Mouse (Mus musculus): ENCODE data around the gene Cd83. TPM values are rescaled to one million over a fixed set of nuclear protein-coding genes. Genes with fewer than 3 reads are reported as not detected.

The Cd83 gene
- polyA plus RNA-seq, 1 experiment from 2014 or later = 6.0 TPM

- Histone ChIP-seq H3K27ac (ENCODE audit: low read depth, low read length) (no peak overlapping the region), H3K27me3 (ENCODE audit: control insufficient read depth, insufficient read depth, low read length) (no peaks in the 10 kb centered on the region), H3K9ac (ENCODE audit: low read length) (no peak overlapping the region), H3K36me3 (ENCODE audit: control insufficient read depth, insufficient read depth, low read length) (no peaks in the 10 kb centered on the region), H3K4me2 (no peak overlapping the region), H3K9me3 (ENCODE audit: control insufficient read depth, low read length) (no peaks in the 10 kb centered on the region), H3K4me3 (ENCODE audit: low read depth, low read length) (no peak overlapping the region), H3K4me1 (ENCODE audit: control insufficient read depth, insufficient read depth, low read length) (no peaks in the 10 kb centered on the region)
- WGBS = 83% methylated on average over 6 of the region's 6 CpGs
- ATAC-seq (ENCODE audit: low FRiP score) (no peak), DNase-seq (ENCODE audit: low spot score, missing footprints) (no peak)
These were observed 11.6 kb upstream of the Cd83 start for GRCm38 (mm10) chr13:43773020-43773419.

- Histone ChIP-seq H3K27me3 (ENCODE audit: control insufficient read depth, insufficient read depth, low read length) (no peaks in the 10 kb centered on the region), H3K36me3 (ENCODE audit: control insufficient read depth, insufficient read depth, low read length) (no peaks in the 10 kb centered on the region), H3K4me3 (ENCODE audit: low read depth, low read length) (no peak overlapping the region), H3K27ac (ENCODE audit: low read depth, low read length) (no peak overlapping the region), H3K4me2 (no peak overlapping the region), H3K4me1 (ENCODE audit: control insufficient read depth, insufficient read depth, low read length) (no peaks in the 10 kb centered on the region), H3K9me3 (ENCODE audit: control insufficient read depth, low read length) (no peaks in the 10 kb centered on the region), H3K9ac (ENCODE audit: low read length) (no peak overlapping the region)
- ATAC-seq (ENCODE audit: low FRiP score) = no peak
- no peak for DNase-seq (ENCODE audit: low spot score, missing footprints)
- 77% methylated on average over 15 of the region's 15 CpGs for WGBS
These were observed 10.5 kb upstream of the Cd83 start for GRCm38 (mm10) chr13:43773965-43774566.

GRCm38 (mm10) chr13:43774605-43775426 is 9.8 kb upstream of the Cd83 start:
- no peaks in the 10 kb centered on the region for H3K27me3 ChIP-seq (ENCODE audit: control insufficient read depth, insufficient read depth, low read length)
- H3K9me3 ChIP-seq (ENCODE audit: control insufficient read depth, low read length) = no peaks in the 10 kb centered on the region
- DNase-seq (ENCODE audit: low spot score, missing footprints) (no peak), ATAC-seq (ENCODE audit: low FRiP score) (no peak)
- H3K27ac ChIP-seq (ENCODE audit: low read depth, low read length) = no peak overlapping the region
- 88% methylated on average over 13 of the region's 13 CpGs for WGBS
- no peaks in the 10 kb centered on the region for H3K4me1 ChIP-seq (ENCODE audit: control insufficient read depth, insufficient read depth, low read length)
- H3K4me2 ChIP-seq = no peak overlapping the region
- no peak overlapping the region for H3K4me3 ChIP-seq (ENCODE audit: low read depth, low read length)
- no peak overlapping the region for H3K9ac ChIP-seq (ENCODE audit: low read length)
- H3K36me3 ChIP-seq (ENCODE audit: control insufficient read depth, insufficient read depth, low read length) = no peaks in the 10 kb centered on the region

DNA sequence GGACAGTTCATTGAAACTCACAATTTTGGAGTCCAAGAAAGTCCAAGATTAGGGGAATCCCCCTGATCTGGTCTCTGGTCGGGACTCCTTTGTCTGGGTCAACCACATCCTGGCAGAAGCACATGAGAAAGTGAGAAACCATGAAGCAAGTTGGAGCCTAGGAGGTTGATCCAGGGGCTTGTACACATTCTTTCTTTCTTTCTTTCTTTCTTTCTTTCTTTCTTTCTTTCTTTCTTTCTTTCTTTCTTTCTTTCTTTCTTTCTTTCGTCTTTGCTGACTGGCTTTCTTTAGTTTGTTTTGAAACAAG is 9.2 kb upstream of the Cd83 start:
- H3K27ac ChIP-seq (ENCODE audit: low read depth, low read length) = no peak overlapping the region
- ATAC-seq (ENCODE audit: low FRiP score) = no peak
- no peaks in the 10 kb centered on the region for H3K36me3 ChIP-seq (ENCODE audit: control insufficient read depth, insufficient read depth, low read length)
- no peak for DNase-seq (ENCODE audit: low spot score, missing footprints)
- no peak overlapping the region for H3K4me2 ChIP-seq
- no peaks in the 10 kb centered on the region for H3K4me1 ChIP-seq (ENCODE audit: control insufficient read depth, insufficient read depth, low read length)
- no peak overlapping the region for H3K9ac ChIP-seq (ENCODE audit: low read length)
- WGBS = 76% methylated on average over 2 of the region's 2 CpGs
- H3K4me3 ChIP-seq (ENCODE audit: low read depth, low read length) = no peak overlapping the region
- H3K27me3 ChIP-seq (ENCODE audit: control insufficient read depth, insufficient read depth, low read length) = no peaks in the 10 kb centered on the region
- no peaks in the 10 kb centered on the region for H3K9me3 ChIP-seq (ENCODE audit: control insufficient read depth, low read length)

DNA sequence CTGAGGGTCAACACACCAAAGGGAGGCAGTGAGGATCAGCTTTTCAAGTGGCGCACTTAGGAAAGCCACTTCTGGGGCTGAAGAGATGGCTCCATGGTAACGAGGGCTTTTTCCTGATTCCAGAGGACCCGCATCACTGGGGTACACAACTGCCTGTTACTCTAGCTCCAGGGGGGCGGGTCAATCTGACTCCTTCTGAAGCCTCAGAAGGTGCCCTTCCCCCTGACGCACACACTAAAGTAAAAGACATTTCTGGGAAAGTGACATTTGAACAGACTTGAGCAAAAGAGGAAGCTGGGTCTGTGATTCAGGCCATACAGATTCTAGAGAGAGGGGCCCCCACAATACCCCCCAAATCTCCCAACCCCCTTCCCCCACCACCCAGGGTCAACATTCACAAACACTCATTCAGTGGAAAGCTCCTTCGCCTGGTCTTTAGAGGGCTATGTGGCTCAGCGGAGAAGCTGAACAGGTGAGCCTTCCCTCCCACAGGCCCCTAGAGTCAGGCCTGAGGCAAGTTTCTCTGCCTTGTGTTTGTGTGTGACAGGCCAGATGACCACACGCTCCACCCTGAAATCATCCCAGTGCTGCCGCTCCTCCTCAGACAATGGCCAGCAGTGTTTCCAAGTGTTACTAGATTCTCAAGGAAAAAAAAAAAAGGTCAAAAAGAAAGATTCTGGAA is 7.1 kb upstream of the Cd83 start:
- Histone ChIP-seq H3K4me3 (ENCODE audit: low read depth, low read length) (no peak overlapping the region), H3K27me3 (ENCODE audit: control insufficient read depth, insufficient read depth, low read length) (no peaks in the 10 kb centered on the region), H3K4me2 (no peak overlapping the region), H3K4me1 (ENCODE audit: control insufficient read depth, insufficient read depth, low read length) (no peaks in the 10 kb centered on the region), H3K9me3 (ENCODE audit: control insufficient read depth, low read length) (no peaks in the 10 kb centered on the region), H3K27ac (ENCODE audit: low read depth, low read length) (no peak overlapping the region), H3K36me3 (ENCODE audit: control insufficient read depth, insufficient read depth, low read length) (no peaks in the 10 kb centered on the region), H3K9ac (ENCODE audit: low read length) (no peak overlapping the region)
- ATAC-seq (ENCODE audit: low FRiP score) (no peak), DNase-seq (ENCODE audit: low spot score, missing footprints) (no peak)
- WGBS = 74% methylated on average over 9 of the region's 9 CpGs

GRCm38 (mm10) chr13:43778021-43778649 is 6.4 kb upstream of the Cd83 start:
- Histone ChIP-seq H3K9ac (ENCODE audit: low read length) (no peak overlapping the region), H3K27ac (ENCODE audit: low read depth, low read length) (no peak overlapping the region), H3K4me2 (no peak overlapping the region), H3K36me3 (ENCODE audit: control insufficient read depth, insufficient read depth, low read length) (no peaks in the 10 kb centered on the region), H3K9me3 (ENCODE audit: control insufficient read depth, low read length) (no peaks in the 10 kb centered on the region), H3K27me3 (ENCODE audit: control insufficient read depth, insufficient read depth, low read length) (no peaks in the 10 kb centered on the region), H3K4me3 (ENCODE audit: low read depth, low read length) (no peak overlapping the region), H3K4me1 (ENCODE audit: control insufficient read depth, insufficient read depth, low read length) (no peaks in the 10 kb centered on the region)
- ATAC-seq (ENCODE audit: low FRiP score) (no peak), DNase-seq (ENCODE audit: low spot score, missing footprints) (no peak)
- WGBS = 56% methylated on average over 6 of the region's 6 CpGs

- no peaks in the 10 kb centered on the region for H3K36me3 ChIP-seq (ENCODE audit: control insufficient read depth, insufficient read depth, low read length)
- no peaks in the 10 kb centered on the region; the same call in 1 of the 2 replicates for H3K27me3 ChIP-seq (ENCODE audit: control insufficient read depth, insufficient read depth, low read length)
- H3K9me3 ChIP-seq (ENCODE audit: control insufficient read depth, low read length) = no peaks in the 10 kb centered on the region
- ATAC-seq (ENCODE audit: low FRiP score) (no peak), DNase-seq (ENCODE audit: low spot score, missing footprints) (no peak)
- WGBS = 89% methylated on average over 4 of the region's 4 CpGs
- no peak overlapping the region for H3K4me3 ChIP-seq (ENCODE audit: low read depth, low read length)
- H3K9ac ChIP-seq (ENCODE audit: low read length) = no peak overlapping the region
- H3K27ac ChIP-seq (ENCODE audit: low read depth, low read length) = no peak overlapping the region
- H3K4me1 ChIP-seq (ENCODE audit: control insufficient read depth, insufficient read depth, low read length) = no peaks in the 10 kb centered on the region
- H3K4me2 ChIP-seq = no peak overlapping the region
These were observed 5.6 kb upstream of the Cd83 start for GRCm38 (mm10) chr13:43778971-43779370.

DNA sequence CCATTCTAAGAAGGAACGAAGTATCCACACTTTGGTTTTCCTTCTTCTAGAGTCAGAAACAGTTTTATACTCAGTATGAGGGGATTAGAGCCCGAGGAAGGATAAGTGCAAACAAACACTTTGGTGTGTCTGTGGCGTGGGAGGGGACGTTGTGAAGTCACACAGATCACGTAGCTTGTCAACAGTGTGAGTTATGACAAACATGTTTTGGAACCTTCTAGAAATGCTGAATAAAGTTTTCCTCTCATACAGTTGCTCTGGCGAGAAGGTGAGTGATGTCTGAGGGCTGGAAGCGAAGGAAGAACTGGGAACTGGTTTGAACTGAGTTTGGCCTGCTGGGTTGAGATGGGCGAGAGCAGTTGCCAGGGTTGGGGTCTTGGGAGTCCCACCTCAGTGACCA is 4.5 kb upstream of the Cd83 start:
- Histone ChIP-seq H3K27me3 (ENCODE audit: control insufficient read depth, insufficient read depth, low read length) (peaks cover 2% of the 10 kb centered on the region; the same call in 1 of the 2 replicates), H3K4me1 (ENCODE audit: control insufficient read depth, insufficient read depth, low read length) (peaks cover 6% of the 10 kb centered on the region; the same call in 1 of the 2 replicates), H3K4me3 (ENCODE audit: low read depth, low read length) (no peak overlapping the region), H3K36me3 (ENCODE audit: control insufficient read depth, insufficient read depth, low read length) (no peaks in the 10 kb centered on the region), H3K4me2 (no peak overlapping the region), H3K9ac (ENCODE audit: low read length) (no peak overlapping the region), H3K9me3 (ENCODE audit: control insufficient read depth, low read length) (no peaks in the 10 kb centered on the region), H3K27ac (ENCODE audit: low read depth, low read length) (no peak overlapping the region)
- 86% methylated on average over 8 of the region's 8 CpGs for WGBS
- DNase-seq (ENCODE audit: low spot score, missing footprints) (no peak), ATAC-seq (ENCODE audit: low FRiP score) (no peak)

DNA sequence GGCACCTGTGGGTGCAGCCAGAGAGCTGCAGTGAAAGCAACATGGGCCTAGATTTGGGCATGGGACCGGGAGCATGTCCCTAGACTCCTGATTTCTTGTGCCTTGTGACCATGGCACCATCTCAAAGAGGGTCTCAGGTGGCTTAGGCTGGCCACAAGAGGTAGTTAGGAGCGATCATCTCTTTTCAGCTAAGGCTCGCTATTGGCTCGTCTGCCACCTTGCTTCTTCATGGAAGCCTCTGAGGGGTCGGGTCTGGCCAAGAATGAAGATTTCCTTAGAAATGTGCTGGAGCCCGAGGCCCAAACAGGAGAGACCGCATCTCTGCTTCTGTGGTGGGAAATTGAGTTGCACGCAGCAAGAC is 1.1 kb downstream of the Cd83 start:
- H3K4me1 ChIP-seq (ENCODE audit: control insufficient read depth, insufficient read depth, low read length) = peaks cover 10% of the 10 kb centered on the region; the same call in 1 of the 2 replicates
- no peaks in the 10 kb centered on the region for H3K36me3 ChIP-seq (ENCODE audit: control insufficient read depth, insufficient read depth, low read length)
- ATAC-seq (ENCODE audit: low FRiP score) (no peak), DNase-seq (ENCODE audit: low spot score, missing footprints) (no peak)
- no peak overlapping the region for H3K27ac ChIP-seq (ENCODE audit: low read depth, low read length)
- peak overlapping the region; percentile 97 for H3K4me2 ChIP-seq
- peak overlapping the region; percentile 62; the same call in 1 of the 2 replicates for H3K4me3 ChIP-seq (ENCODE audit: low read depth, low read length)
- H3K9ac ChIP-seq (ENCODE audit: low read length) = no peak overlapping the region
- H3K9me3 ChIP-seq (ENCODE audit: control insufficient read depth, low read length) = no peaks in the 10 kb centered on the region
- WGBS = 52% methylated on average over 8 of the region's 8 CpGs
- H3K27me3 ChIP-seq (ENCODE audit: control insufficient read depth, insufficient read depth, low read length) = peaks cover 9% of the 10 kb centered on the region

All from midbrain, embryonic 11.5 days (tissue).